Mouse (Mus musculus): Measurements from ENCODE around the gene Fam102a.

GRCm38 (mm10) chr2:32581450-32582095 is 46.4 kb downstream of the Fam102a start:
- no peak for TF ChIP-seq CTCF (IDR thresholded peaks at IDR 0.05; ENCODE audit: low read depth)
- no peak for TF ChIP-seq EP300 (IDR thresholded peaks at IDR 0.05; ENCODE audit: low read depth)

All from liver, embryonic 14.5 days (tissue).